Mouse (Mus musculus) adrenal gland, postnatal 0 days (tissue): Measurements from ENCODE around the gene Golph3l. TPM values are rescaled to one million over a fixed set of nuclear protein-coding genes. Genes with fewer than 3 reads are reported as not detected.

ENCODE experiments used
- polyA plus RNA-seq: library from polyadenylated mRNA; unstranded; fragments of >200 nt; fragmentation: Nextera tagmentation; extraction: Ambion mirVana; gene quantifications from 2 replicates; pipeline ENCODE4 v1.2.1, GENCODE M21; 2015

Gene Golph3l
- polyA plus RNA-seq, result 31.9 and 34.9 TPM in 2 replicates

DNA sequence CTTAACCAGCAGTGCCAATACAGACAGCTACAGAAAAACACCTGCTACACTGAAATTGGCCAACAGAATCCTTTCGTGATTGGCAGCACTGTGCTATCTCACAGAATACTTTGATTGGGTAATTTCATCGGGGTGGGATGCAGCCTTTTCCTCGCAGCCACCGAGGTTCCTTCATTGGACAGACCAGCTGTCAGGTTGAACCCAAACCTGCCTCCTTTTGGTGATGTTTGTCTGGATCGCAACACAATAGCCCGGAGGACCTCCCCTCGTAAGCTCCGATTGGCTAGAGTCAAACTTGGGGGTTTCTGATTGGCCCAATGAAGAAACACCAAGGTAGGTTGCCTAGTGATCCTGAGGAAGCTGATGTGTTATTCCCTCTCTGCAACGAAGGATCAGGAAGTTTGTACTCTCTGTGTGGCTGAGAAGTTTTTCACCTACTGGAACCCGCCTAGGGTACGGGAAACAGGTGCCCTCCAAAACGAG is at the start of gene Golph3l:
Gene Golph3l, plus strand, starts transcription at position 331 of the 483 bp plus-strand sequence.

DNA sequence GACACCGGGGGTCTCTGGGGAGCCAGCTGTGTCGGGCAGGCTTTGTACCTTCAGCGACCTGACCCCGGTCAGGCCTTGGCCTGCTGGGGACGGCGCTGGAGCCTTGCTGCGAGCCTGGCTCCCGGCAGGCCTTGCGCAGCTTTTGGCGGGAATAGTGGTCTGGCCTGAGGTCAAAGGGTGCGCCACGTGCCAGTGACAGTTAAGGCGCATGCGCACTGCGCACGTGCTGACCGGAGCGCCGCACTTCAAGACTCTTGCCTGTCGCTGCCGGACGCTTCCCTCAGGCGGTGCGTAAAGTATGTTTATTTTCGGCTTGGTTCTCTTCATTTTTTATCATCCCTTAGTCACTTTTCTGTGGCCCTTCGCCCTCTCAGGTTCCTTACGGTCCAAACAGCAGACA is 29.3 kb upstream of the Golph3l start, which contains the start of gene Hormad1:
Gene Hormad1, plus strand, starts transcription at position 241 of the 400 bp plus-strand sequence.

DNA sequence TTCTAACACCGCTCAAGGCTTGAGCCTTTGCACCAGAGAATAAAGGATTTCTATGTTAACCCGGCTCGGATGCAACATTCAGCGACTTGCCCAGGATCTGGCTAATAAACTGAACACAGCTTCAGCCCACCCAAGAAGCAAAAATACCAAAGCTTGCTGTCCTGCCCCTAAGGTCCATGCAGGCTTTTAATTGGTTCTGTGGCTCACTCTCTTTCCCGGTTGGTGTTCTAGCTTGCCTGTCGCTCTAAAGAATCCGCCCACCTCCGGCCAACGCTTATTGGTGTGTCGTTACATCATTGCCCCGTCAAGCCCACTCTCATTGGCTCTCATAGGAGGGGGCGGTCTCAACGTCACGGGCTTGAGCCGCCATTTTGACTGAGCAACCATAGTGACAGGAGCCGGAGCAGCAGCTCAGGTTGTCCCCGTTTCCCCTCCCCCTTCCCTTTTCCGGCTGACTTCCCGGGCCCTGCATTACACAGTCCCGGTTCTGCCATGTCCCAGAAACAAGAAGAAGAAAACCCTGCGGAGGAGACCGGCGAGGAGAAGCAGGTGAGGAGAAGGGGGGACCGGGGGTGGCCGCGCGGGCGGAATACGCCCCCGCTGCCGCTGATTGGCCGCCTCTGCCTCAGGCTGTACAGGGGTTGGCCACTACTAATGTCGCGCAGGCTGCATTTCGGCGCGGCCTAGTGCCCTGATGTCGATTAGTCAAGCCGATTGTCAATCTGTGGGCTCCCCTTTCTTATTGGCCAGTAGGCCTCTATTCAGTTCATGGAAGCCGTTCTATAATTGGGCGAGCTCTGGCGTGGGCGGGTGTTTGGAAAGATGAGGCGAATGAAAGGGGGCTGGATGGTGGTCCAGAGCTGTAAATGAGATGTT is 36.1 kb downstream of the Golph3l start, which contains the start of gene Ensa:
Gene Ensa, plus strand, starts transcription at position 366 of the 876 bp plus-strand sequence.

DNA sequence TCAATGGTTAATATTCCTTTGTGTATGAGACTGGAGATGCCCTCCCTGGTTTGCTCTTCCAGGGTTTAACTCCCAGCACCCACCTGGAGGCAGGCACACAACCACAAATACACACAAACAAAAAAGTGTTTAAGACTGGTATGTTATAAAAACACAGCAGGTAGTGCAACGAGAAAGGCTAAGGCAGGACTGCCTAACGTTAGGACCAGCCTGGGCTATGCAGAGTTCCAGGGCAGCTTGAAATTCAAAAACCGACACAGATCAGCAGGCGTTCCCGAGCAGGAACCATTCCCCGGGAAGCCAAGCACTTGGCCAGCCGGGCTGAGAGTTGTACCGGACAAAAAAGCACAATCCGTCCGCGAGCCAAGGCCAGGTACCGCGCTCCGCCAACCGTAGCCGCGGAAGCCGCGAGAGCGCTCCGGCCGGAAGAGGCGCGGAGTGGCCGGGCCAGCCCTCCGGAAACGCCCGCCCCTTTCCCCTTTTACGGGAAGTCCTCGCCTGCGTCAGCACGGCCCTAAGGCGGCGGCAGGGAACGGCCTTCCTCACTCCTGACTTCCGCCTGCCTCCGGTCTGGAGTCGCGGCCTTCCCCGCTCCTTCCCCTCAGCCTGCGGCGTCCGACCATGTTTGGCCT is 69.6 kb downstream of the Golph3l start, which contains the start of gene Mcl1:
Gene Mcl1, plus strand, starts transcription at position 553 of the 632 bp plus-strand sequence.

Other genes with a start within 250 kb of the Golph3l start
- gene Setdb1, start 231.7 kb upstream of the Golph3l start, polyA plus RNA-seq, result 12.2 and 16.5 TPM in 2 replicates
- not detected in 2 replicates for gene 4930558C23Rik, start 186.1 kb upstream of the Golph3l start, polyA plus RNA-seq
- 15.7 and 19.9 TPM in 2 replicates for gene Arnt, start 154.5 kb upstream of the Golph3l start, polyA plus RNA-seq
- 22.2 and 44.4 TPM in 2 replicates for gene Ctsk, start 89.7 kb upstream of the Golph3l start, polyA plus RNA-seq
- 61.3 and 65.8 TPM in 2 replicates for gene Ctss, start 62.1 kb upstream of the Golph3l start, polyA plus RNA-seq
- gene Hormad1, start 29.3 kb upstream of the Golph3l start, polyA plus RNA-seq, result 0.11 TPM in 1 of 2 replicates, not detected in the other
- 65.8 and 73.1 TPM in 2 replicates for gene Ensa, start 36.1 kb downstream of the Golph3l start, polyA plus RNA-seq
- 79.8 and 89.8 TPM in 2 replicates for gene Mcl1, start 69.9 kb downstream of the Golph3l start, polyA plus RNA-seq
- 9.6 and 14.0 TPM in 2 replicates for gene Adamtsl4, start 99.0 kb downstream of the Golph3l start, polyA plus RNA-seq
- gene Ecm1, start 150.6 kb downstream of the Golph3l start, polyA plus RNA-seq, result 338 and 413 TPM in 2 replicates
- gene Tars2, start 171.3 kb downstream of the Golph3l start, polyA plus RNA-seq, result 23.1 and 33.9 TPM in 2 replicates
- 15.8 and 21.5 TPM in 2 replicates for gene Rprd2, start 229.9 kb downstream of the Golph3l start, polyA plus RNA-seq